In genomic region chr3:127881684-127882083, GRCm38 (mm10) we compare ENCODE assay signal across 31 mouse cellular contexts. TPM values are rescaled to one million over a fixed set of nuclear protein-coding genes. Genes with fewer than 3 reads are reported as not detected.
A peak's percentile ranks its signal among the peaks of the same experiment; 100 is the strongest.
DNase-seq lines count a peak whose midpoint lies in the region; ATAC-seq and TF ChIP-seq lines count a peak whose summit lies in the region.
"Had no signal": no experiment of that assay in that cellular context is flagged by ENCODE, and none has a peak within 500 bp of the region (broad histone marks: within the 10 kb centered on the region; RNA-seq: fewer than 3 reads in every experiment).

No protein-coding gene starts in this region.

- no peak for TF ChIP-seq CTCF in liver, postnatal 0 days (IDR thresholded peaks at IDR 0.05; ENCODE audit: low read depth)
- no peak for TF ChIP-seq CTCF in bone marrow macrophage, adult 2 months (IDR thresholded peaks at IDR 0.05; ENCODE audit: low read depth, low read length)

- 58% methylated on average over 2 of the region's 2 CpGs for WGBS in liver, embryonic 12.5 days (ENCODE audit: insufficient replicate concordance)
- WGBS in liver, postnatal 0 days (ENCODE audit: insufficient replicate concordance) = 69% methylated on average over 2 of the region's 2 CpGs
- WGBS in lung, embryonic 15.5 days = 49% methylated on average over 2 of the region's 2 CpGs

- ATAC-seq in liver, embryonic 12.5 days = 0 out of 2 replicates have a peak, but pooled peaks have one; percentile 31
- ATAC-seq in liver, postnatal 0 days = no peak
- ATAC-seq in lung, embryonic 15.5 days (ENCODE audit: borderline replicate concordance, extremely low read depth, low FRiP score, low TSS enrichment) = peak; percentile 73
- ATAC-seq: forebrain, embryonic 14.5 days; forebrain, postnatal 0 days; hindbrain, embryonic 16.5 days; Patski had no signal

- H3K4me1 ChIP-seq in liver, embryonic 12.5 days = peaks cover 55% of the 10 kb centered on the region
- no peaks in the 10 kb centered on the region for H3K4me1 ChIP-seq in liver, postnatal 0 days (ENCODE audit: insufficient read depth)
- H3K4me1 ChIP-seq in lung, embryonic 15.5 days = no peaks in the 10 kb centered on the region
- H3K4me1 ChIP-seq in bone marrow macrophage, adult 2 months (ENCODE audit: control insufficient read depth, insufficient read depth, low read length) = peaks cover 20% of the 10 kb centered on the region
- H3K4me1 ChIP-seq: embryonic facial prominence, embryonic 10.5 days; embryonic facial prominence, embryonic 13.5 days; hindbrain, embryonic 10.5 days; hindbrain, embryonic 13.5 days had no signal

- TF ChIP-seq EP300 in liver, postnatal 0 days (IDR thresholded peaks at IDR 0.05; ENCODE audit: low read depth) = no peak

- DNase-seq in liver, postnatal 0 days = no peak
- DNase-seq in lung, postnatal 4 days = no peak
- DNase-seq in lung, postnatal 25 days (ENCODE audit: low spot score) = peak; percentile 32
- no peak for DNase-seq in urinary bladder, postnatal 4 days (ENCODE audit: low spot score in 2 of 2)
- DNase-seq in cerebellum, adult 8-10 months = no peak
- DNase-seq: adrenal gland, postnatal 10 days; B cell, adult 2 months; cerebellum, adult 11 months; cerebellum, adult 2 months; cerebellum, postnatal 10 days; cerebellum, postnatal 36 days; embryo, embryonic 11 days; forebrain, postnatal 0 days; gastrocnemius, postnatal 25 days; heart, adult 18-20 months; heart, postnatal 10 days; heart, postnatal 36 days had no signal

- H3K27me3 ChIP-seq in liver, embryonic 12.5 days (replicated peaks) = no peaks in the 10 kb centered on the region
- no peaks in the 10 kb centered on the region for H3K27me3 ChIP-seq in liver, postnatal 0 days (ENCODE audit: insufficient read depth, low read length)
- no peaks in the 10 kb centered on the region for H3K27me3 ChIP-seq in lung, embryonic 15.5 days
- H3K27me3 ChIP-seq: CH12.LX; embryonic facial prominence, embryonic 13.5 days; heart, embryonic 12.5 days; heart, embryonic 15.5 days; hindbrain, embryonic 13.5 days; Patski had no signal

- H3K9me3 ChIP-seq in liver, embryonic 12.5 days (replicated peaks) = no peaks in the 10 kb centered on the region
- no peaks in the 10 kb centered on the region for H3K9me3 ChIP-seq in liver, postnatal 0 days (ENCODE audit: low read length)
- no peaks in the 10 kb centered on the region for H3K9me3 ChIP-seq in lung, embryonic 15.5 days
- H3K9me3 ChIP-seq: embryonic facial prominence, embryonic 10.5 days; embryonic facial prominence, embryonic 13.5 days; G1E; heart, embryonic 12.5 days; heart, embryonic 15.5 days; hindbrain, embryonic 10.5 days; hindbrain, embryonic 13.5 days had no signal

- no peak overlapping the region for H3K4me2 ChIP-seq in liver, embryonic 12.5 days
- no peak overlapping the region for H3K4me2 ChIP-seq in liver, postnatal 0 days (ENCODE audit: low read depth, low read length)
- H3K4me2 ChIP-seq in lung, embryonic 15.5 days = no peak overlapping the region
- H3K4me2 ChIP-seq: embryonic facial prominence, embryonic 13.5 days; heart, embryonic 12.5 days; heart, embryonic 15.5 days; hindbrain, embryonic 13.5 days had no signal

- no peak overlapping the region for H3K4me3 ChIP-seq in liver, embryonic 12.5 days
- H3K4me3 ChIP-seq in liver, postnatal 0 days (ENCODE audit: low read depth, low read length) = no peak overlapping the region
- no peak overlapping the region for H3K4me3 ChIP-seq in lung, embryonic 15.5 days
- no peak overlapping the region for H3K4me3 ChIP-seq in bone marrow macrophage, adult 2 months (ENCODE audit: insufficient read depth, low read length)
- H3K4me3 ChIP-seq: embryonic facial prominence, embryonic 10.5 days; embryonic facial prominence, embryonic 13.5 days; heart, embryonic 12.5 days; heart, embryonic 15.5 days; hindbrain, embryonic 10.5 days; hindbrain, embryonic 13.5 days had no signal

- H3K27ac ChIP-seq in liver, embryonic 12.5 days = no peak overlapping the region
- no peak overlapping the region for H3K27ac ChIP-seq in liver, postnatal 0 days (ENCODE audit: low read depth)
- no peak overlapping the region for H3K27ac ChIP-seq in lung, embryonic 15.5 days
- peak overlapping the region; percentile 5; the same call in 1 of the 2 replicates for H3K27ac ChIP-seq in bone marrow macrophage, adult 2 months (ENCODE audit: insufficient read depth, low read depth, low read length)
- H3K27ac ChIP-seq: embryonic facial prominence, embryonic 10.5 days; embryonic facial prominence, embryonic 13.5 days; heart, embryonic 15.5 days; hindbrain, embryonic 10.5 days; hindbrain, embryonic 13.5 days had no signal

- H3K9ac ChIP-seq in liver, embryonic 12.5 days = no peak overlapping the region
- no peak overlapping the region for H3K9ac ChIP-seq in liver, postnatal 0 days (replicated peaks)
- no peak overlapping the region for H3K9ac ChIP-seq in lung, embryonic 15.5 days
- H3K9ac ChIP-seq: embryonic facial prominence, embryonic 13.5 days; forebrain, postnatal 0 days; heart, embryonic 12.5 days; heart, embryonic 15.5 days; hindbrain, embryonic 13.5 days had no signal

- TF ChIP-seq POLR2A in bone marrow macrophage, adult 2 months (IDR thresholded peaks at IDR 0.05; ENCODE audit: borderline replicate concordance, low read depth, low read length) = no peak

- H3K36me3 ChIP-seq in liver, embryonic 12.5 days = peaks cover 51% of the 10 kb centered on the region
- peaks cover 7% of the 10 kb centered on the region; the same call in 1 of the 2 replicates for H3K36me3 ChIP-seq in liver, postnatal 0 days (replicated peaks; ENCODE audit: insufficient read depth, low read length)
- no peaks in the 10 kb centered on the region for H3K36me3 ChIP-seq in lung, embryonic 15.5 days
- H3K36me3 ChIP-seq: embryonic facial prominence, embryonic 10.5 days; embryonic facial prominence, embryonic 13.5 days; heart, embryonic 12.5 days; heart, embryonic 15.5 days; hindbrain, embryonic 10.5 days; hindbrain, embryonic 13.5 days had no signal

RNA-seq across cellular contexts. Expression of gene Fam241a, which starts 14.4 kb away (rescaled TPM):
- polyA plus RNA-seq in liver, embryonic 12.5 days (2016; fragmentation: Nextera tagmentation; extraction: Ambion mirVana) = 61.8 and 62.3 TPM in 2 replicates
- polyA plus RNA-seq in liver, postnatal 0 days (2015; fragmentation: Nextera tagmentation; extraction: Ambion mirVana) = 25.5 and 28.2 TPM in 2 replicates
- 8.3 and 10.4 TPM in 2 replicates for polyA plus RNA-seq in lung, embryonic 15.5 days (2015; fragmentation: Nextera tagmentation; extraction: Ambion mirVana)
- polyA plus RNA-seq in bone marrow macrophage, adult 2 months (2012; ENCODE audit: insufficient read depth, insufficient read length, missing spikeins) = 23.7 and 25.2 TPM in 2 replicates

RNA-seq across cellular contexts. Expression of gene Ap1ar, which starts 44.4 kb away (rescaled TPM):
- polyA plus RNA-seq in liver, embryonic 12.5 days (2016; fragmentation: Nextera tagmentation; extraction: Ambion mirVana) = 37.3 and 39.3 TPM in 2 replicates
- 11.1 and 12.9 TPM in 2 replicates for polyA plus RNA-seq in liver, postnatal 0 days (2015; fragmentation: Nextera tagmentation; extraction: Ambion mirVana)
- 50.9 and 54.8 TPM in 2 replicates for polyA plus RNA-seq in lung, embryonic 15.5 days (2015; fragmentation: Nextera tagmentation; extraction: Ambion mirVana)
- 28.0 and 28.4 TPM in 2 replicates for polyA plus RNA-seq in bone marrow macrophage, adult 2 months (2012; ENCODE audit: insufficient read depth, insufficient read length, missing spikeins)
